Mouse (Mus musculus): Measurements from ENCODE around the gene Tbk1. TPM values are rescaled to one million over a fixed set of nuclear protein-coding genes. Genes with fewer than 3 reads are reported as not detected.

Tbk1 gene
- total RNA-seq, 2 experiments from 2014 or later, result 44.3 to 53.2 TPM

- DNase-seq (ENCODE audit: low spot score in 2 of 2), result no peak
These were observed 36.9 kb downstream of the Tbk1 start for GRCm38 (mm10) chr10:121549670-121550069.

GRCm38 (mm10) chr10:121547162-121547561 lies 39.4 kb downstream of the Tbk1 start:
- DNase-seq (ENCODE audit: low spot score in 2 of 2), result no peak

DNA sequence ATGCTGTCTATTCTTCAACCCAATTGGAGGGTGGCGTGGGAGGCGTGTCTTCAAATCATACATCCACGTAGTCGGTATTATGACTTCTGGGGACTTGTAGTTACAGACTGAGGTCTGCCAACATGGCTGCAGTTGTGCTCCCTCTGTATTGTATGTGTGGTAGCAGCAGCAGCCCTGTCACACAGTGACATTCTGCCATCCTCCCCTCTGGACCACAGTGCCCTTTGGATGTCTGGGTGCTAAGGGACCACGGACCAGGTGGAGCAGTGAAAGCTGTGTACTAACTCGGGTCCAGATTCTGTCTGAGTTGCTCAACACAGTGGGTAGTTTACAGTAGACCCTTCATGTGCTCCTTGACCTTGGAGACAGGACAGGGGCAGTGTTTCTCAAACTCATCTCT lies 43.0 kb downstream of the Tbk1 start:
- DNase-seq (ENCODE audit: low spot score in 2 of 2), result no peak

GRCm38 (mm10) chr10:121542156-121542555 lies 44.4 kb downstream of the Tbk1 start:
- DNase-seq (ENCODE audit: low spot score in 2 of 2), result no peak

DNA sequence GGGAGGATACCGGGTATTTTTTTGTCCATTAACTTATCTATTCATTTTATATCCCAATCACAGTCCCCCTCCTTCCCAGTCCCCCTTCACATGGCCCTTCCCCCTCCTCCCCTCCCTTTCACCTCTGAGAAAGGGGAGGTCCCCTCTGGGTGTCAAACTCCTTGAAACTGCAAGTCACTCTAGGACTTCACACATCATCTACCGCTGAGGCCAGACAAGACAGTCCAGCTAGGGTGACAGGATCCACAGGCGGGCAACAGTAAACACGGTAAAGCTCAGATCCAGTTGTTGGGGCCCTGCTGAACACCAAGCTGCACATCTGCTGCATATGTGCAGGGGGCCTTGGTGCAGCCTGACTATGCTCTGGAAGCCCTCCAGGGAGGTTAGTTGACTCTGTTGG lies 51.6 kb downstream of the Tbk1 start:
- no peak for DNase-seq (ENCODE audit: low spot score in 2 of 2)

- peak in 1 of 2 experiments; percentile 39 for DNase-seq (ENCODE audit: low spot score in 2 of 2)
These were observed 53.3 kb downstream of the Tbk1 start for GRCm38 (mm10) chr10:121533137-121533872.

DNA sequence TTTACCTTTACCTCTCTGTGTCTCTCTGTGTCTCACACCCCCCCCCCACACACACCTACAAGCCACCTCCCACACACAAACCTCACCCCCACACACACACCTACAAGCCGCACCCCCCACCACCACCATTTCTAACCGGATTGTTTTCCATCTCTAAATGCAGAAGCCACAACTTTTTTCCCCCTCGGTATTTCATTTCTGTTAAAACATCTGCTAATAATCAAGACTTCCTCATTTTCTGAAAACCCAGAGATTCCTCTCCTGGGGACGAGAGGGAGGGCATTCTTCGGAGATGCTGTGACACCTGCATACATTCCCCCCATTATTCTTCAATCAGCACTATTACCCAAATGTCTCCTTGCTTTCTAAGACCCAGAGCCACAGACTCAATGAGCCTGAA lies 55.0 kb downstream of the Tbk1 start:
- no peak for DNase-seq (ENCODE audit: low spot score in 2 of 2)

- no peak for DNase-seq (ENCODE audit: low spot score in 2 of 2)
These were observed 56.1 kb downstream of the Tbk1 start for GRCm38 (mm10) chr10:121530365-121531003.

- no peak for DNase-seq (ENCODE audit: low spot score in 2 of 2)
These were observed 57.3 kb downstream of the Tbk1 start for GRCm38 (mm10) chr10:121529261-121529660.

- DNase-seq (ENCODE audit: low spot score in 2 of 2), result no peak
These were observed 58.1 kb downstream of the Tbk1 start for GRCm38 (mm10) chr10:121528470-121528869.

DNA sequence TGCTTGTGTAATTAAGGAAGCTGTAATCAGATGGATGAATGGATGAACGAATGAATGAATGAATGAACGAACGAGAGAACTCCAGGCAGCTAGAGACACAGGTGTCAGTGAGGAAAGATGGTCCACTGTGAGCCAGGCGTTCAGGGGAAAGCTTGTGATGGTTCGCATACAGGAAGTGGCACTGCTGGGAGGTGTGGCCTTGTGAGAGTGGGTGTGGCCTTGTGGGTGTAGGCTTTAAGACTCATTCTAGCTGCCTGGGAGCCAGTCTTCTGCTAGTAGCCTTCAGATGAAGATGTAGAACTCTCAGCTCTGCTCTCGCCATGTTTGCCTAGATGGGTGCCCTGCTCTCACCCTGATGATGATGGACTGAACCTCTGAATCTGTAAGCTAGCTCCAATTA lies 59.5 kb downstream of the Tbk1 start:
- no peak for DNase-seq (ENCODE audit: low spot score in 2 of 2)

DNA sequence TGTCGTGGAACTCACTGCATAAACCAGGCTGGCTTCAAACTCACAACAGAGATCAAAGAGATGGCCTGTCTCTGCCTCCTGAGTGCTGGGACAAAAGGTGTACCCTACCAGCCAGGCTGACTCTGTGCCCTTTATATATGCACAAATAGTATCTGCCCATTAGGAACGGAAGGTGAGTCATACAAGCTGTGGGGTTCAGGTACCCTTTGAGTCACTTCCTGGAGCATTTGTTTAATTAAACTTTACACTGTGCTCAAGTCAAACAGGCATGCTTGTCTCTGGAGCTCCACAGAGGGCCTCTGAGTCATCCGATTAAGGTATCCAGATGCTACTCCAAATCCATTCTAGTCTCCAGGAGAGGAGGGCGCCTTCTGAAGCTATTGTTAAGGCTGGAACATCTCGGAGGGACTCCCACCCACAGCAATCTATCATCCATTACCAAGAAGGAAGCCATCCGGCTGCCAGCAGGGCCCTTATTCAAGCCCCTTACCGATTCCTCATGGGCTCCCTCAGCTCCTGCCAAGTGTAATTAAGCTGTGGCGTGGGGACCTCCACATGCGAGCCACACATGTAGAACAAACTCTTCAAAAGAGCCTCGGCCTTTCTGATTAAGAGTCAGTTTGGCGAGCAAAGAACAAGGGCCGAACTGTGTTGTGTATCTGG lies 65.5 kb downstream of the Tbk1 start:
- no peak for DNase-seq (ENCODE audit: low spot score in 2 of 2)

GRCm38 (mm10) chr10:121519710-121520109 lies 66.9 kb downstream of the Tbk1 start:
- DNase-seq (ENCODE audit: low spot score in 2 of 2), result no peak

- peak; percentile 61 to 66 for DNase-seq (ENCODE audit: low spot score in 2 of 2)
These were observed 70.5 kb downstream of the Tbk1 start for GRCm38 (mm10) chr10:121516008-121516600.

DNA sequence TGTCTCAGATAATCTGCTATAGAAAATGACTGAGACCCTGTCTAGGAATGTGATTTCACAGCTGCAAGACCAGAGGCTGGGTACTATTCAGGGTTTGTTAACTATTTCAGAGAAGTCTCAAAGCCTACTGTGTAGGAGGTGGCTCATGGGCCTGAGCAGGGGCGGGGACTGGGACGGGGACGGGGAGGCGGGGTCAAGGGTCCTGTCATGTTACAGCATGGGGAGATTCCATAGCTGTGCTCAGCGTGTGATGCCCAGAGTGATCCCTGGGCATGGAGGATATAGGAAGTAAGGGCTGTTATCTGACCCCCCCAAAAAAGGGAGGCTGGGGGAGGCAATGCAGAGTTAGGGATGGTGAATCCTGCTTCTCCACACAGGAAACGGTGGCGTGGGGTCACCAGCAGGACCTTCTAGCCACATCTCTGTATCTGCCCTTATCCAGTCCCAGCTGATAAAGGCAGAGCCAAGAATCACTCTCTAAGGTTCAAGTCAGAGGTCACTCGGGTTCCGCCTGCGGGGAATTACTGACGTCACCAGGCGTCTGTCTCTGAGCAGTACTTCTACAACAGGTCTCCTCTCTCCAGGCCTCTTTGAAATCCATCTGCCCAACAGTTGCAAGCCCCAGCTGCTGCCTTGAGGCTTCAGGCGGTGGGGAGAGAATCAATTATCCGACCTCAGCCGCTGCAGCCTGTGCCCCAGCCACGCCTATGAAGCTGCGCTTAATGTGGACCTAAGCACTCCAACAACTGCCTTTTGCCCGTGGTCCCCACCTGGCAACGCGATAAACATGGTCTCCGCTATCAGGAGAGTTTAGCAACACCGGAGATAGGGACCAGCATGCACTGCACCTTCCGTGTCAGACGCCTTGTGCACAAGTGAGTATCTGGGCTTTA lies 76.6 kb downstream of the Tbk1 start:
- DNase-seq (ENCODE audit: low spot score in 2 of 2), result no peak

GRCm38 (mm10) chr10:121507755-121508544 lies 78.6 kb downstream of the Tbk1 start:
- no peak for DNase-seq (ENCODE audit: low spot score in 2 of 2)

DNA sequence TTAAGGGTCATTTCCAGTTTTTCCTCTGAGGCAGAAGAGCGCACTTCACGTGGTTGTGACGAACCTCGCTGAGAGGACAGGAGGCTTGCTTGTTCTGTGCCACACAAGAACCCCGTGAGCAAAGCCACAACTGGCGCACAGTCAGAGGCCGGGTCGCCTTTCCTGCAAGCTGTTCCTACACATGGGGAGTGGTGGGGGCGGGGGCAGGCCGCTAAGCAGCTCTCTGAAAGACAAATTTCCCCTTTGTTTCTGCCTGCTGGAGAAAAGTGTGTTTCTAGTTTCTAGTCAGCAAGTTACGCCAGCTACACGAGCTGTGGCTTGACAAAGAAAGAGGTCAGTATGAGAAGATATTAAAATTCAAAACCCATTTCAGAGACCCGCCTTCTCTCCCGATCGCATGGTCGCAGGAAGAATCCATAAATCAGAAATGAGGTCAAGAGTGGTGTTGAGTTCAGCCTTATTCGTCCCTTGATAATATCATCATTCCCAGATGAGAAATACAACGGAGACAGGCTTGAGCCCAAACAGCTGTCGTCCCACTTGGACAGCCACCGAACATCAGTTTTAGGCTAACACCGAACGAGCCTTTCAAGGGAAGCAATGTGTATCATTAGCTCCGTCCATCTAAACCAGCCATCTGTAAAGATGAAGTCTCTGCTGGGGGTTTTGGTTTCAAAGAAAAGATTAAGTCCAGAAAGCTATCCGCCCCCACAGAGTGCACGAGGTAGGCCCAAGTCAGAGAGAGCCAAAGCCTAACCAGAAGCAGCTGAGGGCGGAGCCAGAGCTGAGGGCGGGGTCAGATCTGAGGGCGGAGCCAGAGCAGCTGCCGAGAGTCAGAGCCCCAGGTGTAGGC lies 79.6 kb downstream of the Tbk1 start:
- DNase-seq (ENCODE audit: low spot score in 2 of 2), result no peak

GRCm38 (mm10) chr10:121505929-121506328 lies 80.7 kb downstream of the Tbk1 start:
- DNase-seq (ENCODE audit: low spot score in 2 of 2), result no peak
